Mouse (Mus musculus) thymus, adult 2 months (tissue): ENCODE results near the gene Atxn10.

Experiments
- CTCF ChIP-seq: fragments of 200-500 bp; IDR thresholded peaks from 2 replicates; pipeline ENCODE4 v1.5.1; 2012; ENCODE audit warnings: mild to moderate bottlenecking, control low read depth, low read length, moderate library complexity, borderline replicate concordance; ENCODE audit not compliant: control insufficient read depth, poor library complexity, insufficient read depth; ENCODE audit errors: extremely low read depth
- POLR2A ChIP-seq: fragments of 200-500 bp; IDR thresholded peaks from 2 replicates; pipeline ENCODE4 v1.6.1; 2012; ENCODE audit warnings: mild to moderate bottlenecking, low read length, control low read depth, moderate library complexity; ENCODE audit not compliant: control insufficient read depth, poor library complexity, insufficient read depth; ENCODE audit errors: extremely low read depth

DNA sequence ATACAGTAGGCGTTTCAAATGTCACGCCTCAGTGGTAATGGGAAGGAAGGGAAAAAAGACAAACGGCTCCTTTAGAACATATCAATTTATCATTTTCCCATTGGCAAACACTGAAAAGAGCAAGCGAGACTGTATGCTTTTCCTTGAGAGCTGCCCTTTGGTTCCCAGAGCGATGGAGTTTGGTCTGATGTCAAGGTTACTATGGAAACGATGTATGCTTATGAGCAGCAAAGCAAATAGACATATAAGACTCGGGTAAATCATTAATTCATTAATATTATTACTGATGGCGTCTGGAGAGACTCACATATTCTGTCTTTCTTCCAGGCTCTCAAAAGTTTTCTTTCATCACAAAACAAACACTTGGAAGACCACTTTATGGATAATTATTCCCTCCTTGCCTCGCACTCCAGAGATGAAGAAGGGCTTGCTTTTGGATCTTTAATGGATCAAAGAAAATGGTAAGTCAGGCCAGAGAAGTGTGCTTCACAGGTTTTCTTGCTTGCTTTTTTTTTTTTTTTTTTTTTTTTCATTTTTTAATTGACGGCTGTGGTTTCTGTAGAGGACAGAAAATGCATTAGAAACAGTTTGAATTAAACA lies 24.9 kb upstream of the Atxn10 start:
- TF ChIP-seq CTCF (no peak), POLR2A (no peak)
